Mouse (Mus musculus): ENCODE results near the gene Gnaq.

GRCm38 (mm10) chr19:16160759-16161158, 28.1 kb downstream of the Gnaq start:
- TF ChIP-seq GATA1 (IDR thresholded peaks at IDR 0.05; ENCODE audit: borderline replicate concordance, low read length) = no peak
- TF ChIP-seq FLI1 (IDR thresholded peaks at IDR 0.05; ENCODE audit: low read length) = no peak
